Mouse (Mus musculus) G1E (cell line): ENCODE results near the gene 1700016C15Rik.

Experiments
- CTCF ChIP-seq: IDR thresholded peaks from 2 replicates; pipeline ENCODE4 v1.5.1; 2012; ENCODE audit warnings: low read depth, low read length, inconsistent platforms, mixed read lengths
- GATA1 ChIP-seq: IDR thresholded peaks from 2 replicates; pipeline ENCODE4 v1.6.1; 2012; ENCODE audit warnings: borderline replicate concordance, low read length, inconsistent platforms, mixed read lengths
- GATA2 ChIP-seq: IDR thresholded peaks from 2 replicates; pipeline ENCODE4 v1.6.1; 2012; ENCODE audit warnings: low read depth, low read length, inconsistent platforms, borderline replicate concordance
- POLR2AphosphoS5 ChIP-seq: IDR thresholded peaks from 2 replicates; pipeline ENCODE4 v1.6.1; 2012; ENCODE audit warnings: low read depth, low read length, inconsistent platforms; ENCODE audit not compliant: insufficient replicate concordance
- TAL1 ChIP-seq: conservative IDR thresholded peaks from 2 replicates; pipeline ENCODE4 v1.6.1; 2012; ENCODE audit warnings: low read depth, low read length, inconsistent platforms, mixed read lengths

DNA sequence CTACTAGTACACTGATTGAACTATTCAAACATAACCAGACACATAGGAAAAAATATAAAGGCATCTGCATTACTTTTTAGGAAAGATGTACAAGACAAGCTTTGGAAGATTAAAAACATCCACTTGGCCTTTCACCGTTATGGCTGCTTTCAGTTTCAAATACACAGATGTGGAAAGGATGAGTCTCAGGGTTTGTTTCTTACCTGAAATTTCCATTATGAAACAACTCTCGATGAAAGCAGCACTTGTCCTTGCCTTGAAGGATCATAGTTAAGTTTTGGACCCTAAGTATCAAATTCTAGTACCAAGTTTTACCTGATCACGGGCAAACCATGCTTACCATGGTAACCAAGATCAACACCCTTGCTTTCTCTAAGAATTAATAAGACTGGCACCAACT, 63.2 kb downstream of the 1700016C15Rik start:
- TF ChIP-seq TAL1 (no peak), GATA2 (no peak), CTCF (no peak), GATA1 (no peak), POLR2AphosphoS5 (no peak)
